Mouse (Mus musculus) natural killer cell, adult 2 months (primary cell): ENCODE measurements around the gene Gm3526.
"Not testable (repeated sequence)": the region's sequence is repeated elsewhere in the genome, so short reads cannot be mapped to it uniquely, and the experiment has no call there.

ENCODE experiments used
- DNase-seq, 2 experiments: peaks; one replicate each; pipeline ENCODE4 v3.0.0; 2022; ENCODE audit warnings: low spot score in 2 of 2

Gene Gm3526

DNA sequence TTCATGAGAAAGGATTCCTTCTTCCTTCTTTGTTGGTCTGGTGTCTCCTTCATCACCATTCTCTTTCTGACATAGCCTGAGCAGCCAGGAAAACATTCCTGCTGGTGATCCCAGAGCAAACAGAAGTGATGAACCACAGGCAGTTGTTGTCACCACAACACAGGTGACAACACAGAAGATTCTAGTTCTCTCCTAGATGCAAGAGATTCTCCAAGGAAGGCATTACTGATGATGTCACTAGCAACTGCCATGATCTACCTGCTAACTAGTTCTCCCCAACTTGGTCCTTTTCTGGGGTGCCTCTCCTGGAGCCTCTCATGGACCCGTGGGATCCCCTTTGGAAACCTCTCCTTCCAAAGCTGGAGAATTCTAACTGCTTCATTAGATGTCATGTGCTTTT, at the start of gene Gm3526:
TSS of gene Gm3526 (minus strand) at position 101 of the 400 bp plus-strand sequence.
- not testable (repeated sequence) for DNase-seq
